Mouse (Mus musculus) embryonic fibroblast, embryonic 13.5 days (primary cell): ENCODE results near the gene Ppp1r12b.

Experiments
- CTCF ChIP-seq: IDR thresholded peaks from 2 replicates; pipeline ENCODE4 v1.5.1; 2011; ENCODE audit warnings: mild to moderate bottlenecking, control low read depth, low read length, moderate library complexity, borderline replicate concordance; ENCODE audit not compliant: insufficient read depth
- POLR2A ChIP-seq: IDR thresholded peaks from 2 replicates; pipeline ENCODE4 v1.6.1; 2011; ENCODE audit warnings: low read depth, mild to moderate bottlenecking, control low read depth, low read length, moderate library complexity

- TF ChIP-seq CTCF (no peak), POLR2A (no peak)
These were observed 244.1 kb downstream of the Ppp1r12b start for GRCm38 (mm10) chr1:134711653-134712052.
